Mouse (Mus musculus) stomach, adult 2 months (tissue): ENCODE results near the gene Dnmt3c. TPM values are rescaled to one million over a fixed set of nuclear protein-coding genes. Genes with fewer than 3 reads are reported as not detected.

Experiments used
- polyA plus RNA-seq: library from polyadenylated mRNA; depleted of rRNA; stranded (reverse); fragments of >200 nt; gene quantifications from 2 replicates; pipeline ENCODE4 v1.2.3, GENCODE M21; 2012; rRNA removed

Dnmt3c gene
- polyA plus RNA-seq = not detected in 2 replicates

DNA sequence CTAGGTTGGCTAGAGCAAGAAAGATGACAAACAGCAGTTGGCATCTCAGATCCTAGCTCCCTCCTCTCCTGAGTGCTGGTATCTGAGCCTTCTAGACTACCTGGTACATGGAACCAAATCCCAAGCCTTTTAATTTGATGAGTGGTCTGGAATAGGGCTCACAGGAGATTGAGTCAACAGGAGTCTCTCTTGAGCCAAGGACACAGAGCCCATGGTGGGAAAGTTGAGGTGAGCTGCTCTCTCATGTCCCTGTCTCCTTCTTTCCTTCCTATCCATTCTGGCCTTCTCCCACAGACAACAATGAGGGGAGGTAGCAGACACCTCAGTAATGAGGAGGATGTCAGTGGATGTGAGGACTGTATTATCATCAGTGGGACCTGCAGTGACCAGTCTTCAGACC lies at the start of gene Dnmt3c:
Gene Dnmt3c, plus strand, starts transcription at position 301 of the 400 bp plus-strand sequence.

DNA sequence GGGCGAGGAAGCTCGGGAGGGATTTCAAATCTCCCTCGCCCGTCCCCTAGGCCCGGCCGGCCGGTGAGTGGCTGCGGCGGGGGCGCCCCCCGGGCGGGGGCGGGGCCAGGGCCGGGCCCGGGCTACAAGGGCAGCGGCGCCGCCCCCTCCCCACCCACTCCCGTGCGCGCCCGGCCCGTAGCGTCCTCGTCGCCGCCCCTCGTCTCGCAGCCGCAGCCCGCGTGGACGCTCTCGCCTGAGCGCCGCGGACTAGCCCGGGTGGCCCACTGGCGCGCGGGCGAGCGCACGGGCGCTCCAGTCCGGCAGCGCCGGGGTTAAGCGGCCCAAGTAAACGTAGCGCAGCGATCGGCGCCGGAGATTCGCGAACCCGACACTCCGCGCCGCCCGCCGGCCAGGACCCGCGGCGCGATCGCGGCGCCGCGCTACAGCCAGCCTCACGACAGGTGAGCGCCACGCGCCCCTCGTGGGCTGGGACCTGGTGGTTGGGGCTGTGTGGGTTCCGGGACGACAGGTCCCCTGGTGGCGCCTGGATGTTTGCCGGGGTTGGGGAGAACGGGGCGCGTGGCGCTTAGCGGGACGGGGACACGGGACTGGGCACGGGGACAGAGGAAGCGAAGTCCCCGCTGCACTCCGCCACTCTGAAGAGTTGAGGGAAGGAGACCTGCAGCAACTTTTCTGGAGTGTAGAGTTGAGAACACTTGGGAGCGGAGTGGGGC lies 47.0 kb upstream of the Dnmt3c start, which contains the start of gene Dnmt3b:
Gene Dnmt3b, plus strand, starts transcription at position 153 of the 716 bp plus-strand sequence.

DNA sequence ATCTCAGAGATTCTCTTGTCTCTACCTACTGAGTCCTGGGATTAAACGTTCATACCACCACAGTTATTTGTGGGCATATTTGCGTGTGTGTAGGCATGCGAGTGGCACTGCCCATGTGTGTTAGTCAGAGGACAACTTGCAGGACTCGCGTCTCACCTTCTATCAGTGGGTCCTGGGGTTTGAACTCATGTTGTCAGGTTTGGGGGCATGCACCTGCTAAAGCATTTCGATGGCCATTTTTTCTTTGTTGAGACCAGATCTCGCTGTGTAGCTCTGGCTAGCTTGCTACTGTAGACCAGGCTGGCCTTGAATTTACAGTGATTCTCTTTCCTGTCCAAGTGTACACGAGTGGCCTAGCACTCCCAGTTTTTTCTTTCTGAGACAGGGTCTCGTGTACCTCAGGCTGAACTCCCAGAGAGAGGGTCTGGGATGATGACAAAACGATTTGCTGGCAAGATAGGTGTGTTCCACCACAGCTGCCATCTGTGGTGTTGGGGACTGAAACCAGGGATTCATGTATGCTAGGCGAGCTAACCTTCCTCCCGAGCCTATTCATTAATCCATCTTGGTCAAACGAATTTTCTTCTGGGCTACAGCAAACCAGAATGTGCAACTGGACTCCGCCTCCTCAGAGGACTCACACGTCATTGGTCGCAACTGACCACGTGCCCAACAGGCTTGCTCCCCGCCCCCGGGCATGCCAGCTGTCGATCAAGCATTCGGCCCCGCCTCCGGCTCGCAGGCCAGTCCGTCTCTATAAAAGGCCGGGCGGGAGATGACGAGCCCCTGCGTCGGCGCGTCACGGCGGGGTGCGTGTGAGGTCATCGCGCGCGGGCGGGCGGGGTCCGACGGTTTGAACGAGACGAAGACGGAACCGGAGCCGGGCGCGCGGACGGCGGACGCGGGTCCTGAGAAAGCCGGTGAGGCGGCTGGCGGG lies 44.3 kb downstream of the Dnmt3c start, which contains the start of gene Mapre1:
Gene Mapre1, plus strand, starts transcription at position 775 of the 937 bp plus-strand sequence.

Other genes with a start within 250 kb of the Dnmt3c start
- not detected in 2 replicates for gene 4930404H24Rik, start 203.9 kb upstream of the Dnmt3c start, polyA plus RNA-seq
- gene Nol4l, start 166.7 kb upstream of the Dnmt3c start, polyA plus RNA-seq = 5.9 and 7.2 TPM in 2 replicates
- 11.9 and 12.3 TPM in 2 replicates for gene Commd7, start 63.9 kb upstream of the Dnmt3c start, polyA plus RNA-seq
- 0.73 and 0.94 TPM in 2 replicates for gene Dnmt3b, start 47.2 kb upstream of the Dnmt3c start, polyA plus RNA-seq
- gene Mapre1, start 44.6 kb downstream of the Dnmt3c start, polyA plus RNA-seq = 1.7 and 2.0 TPM in 2 replicates
- 0.04 and 0.22 TPM in 2 replicates for gene Efcab8, start 83.3 kb downstream of the Dnmt3c start, polyA plus RNA-seq
- not detected in 2 replicates for gene Sun5, start 174.4 kb downstream of the Dnmt3c start, polyA plus RNA-seq
- not detected in 2 replicates for gene Bpifb2, start 178.4 kb downstream of the Dnmt3c start, polyA plus RNA-seq
- gene Bpifb6, start 203.7 kb downstream of the Dnmt3c start, polyA plus RNA-seq = not detected in 2 replicates
- gene Bpifb3, start 221.6 kb downstream of the Dnmt3c start, polyA plus RNA-seq = not detected in 2 replicates
- 0.28 TPM in 1 of 2 replicates, not detected in the other for gene Bpifb4, start 241.6 kb downstream of the Dnmt3c start, polyA plus RNA-seq